Mouse (Mus musculus) limb, embryonic 10.5 days (tissue): Measurements from ENCODE around the gene C3ar1. TPM values are rescaled to one million over a fixed set of nuclear protein-coding genes. Genes with fewer than 3 reads are reported as not detected.

Experiments
- DNase-seq: peaks from one replicate; pipeline ENCODE4 v3.0.0-alpha.2; 2017; ENCODE audit warnings: low spot score
- H3K27ac ChIP-seq: fragments of 300-500 bp; sonication (generic); 2 replicates; pipeline ENCODE4 v1.5.1; 2016; ENCODE audit warnings: mild to moderate bottlenecking
- H3K27me3 ChIP-seq: fragments of 300-500 bp; sonication (generic); 2 replicates; pipeline ENCODE4 v1.6.1; 2016; ENCODE audit warnings: low read depth, mild to moderate bottlenecking; ENCODE audit not compliant: poor library complexity, severe bottlenecking
- H3K36me3 ChIP-seq: fragments of 300-500 bp; sonication (generic); 2 replicates; pipeline ENCODE4 v1.6.1; 2016; ENCODE audit warnings: mild to moderate bottlenecking, moderate library complexity
- H3K4me1 ChIP-seq: fragments of 300-500 bp; sonication (generic); 2 replicates; pipeline ENCODE4 v1.6.1; 2016
- H3K4me3 ChIP-seq: fragments of 300-500 bp; sonication (generic); 2 replicates; pipeline ENCODE4 v1.5.1; 2016; ENCODE audit warnings: mild to moderate bottlenecking, moderate library complexity
- H3K9me3 ChIP-seq: fragments of 300-500 bp; sonication (generic); replicated peaks from 2 replicates; pipeline ENCODE4 v1.6.1; 2016; ENCODE audit warnings: mild to moderate bottlenecking
- WGBS: fragments of 180-500 bp; shearing (Covaris S2); methylation state at CpG from one replicate; pipeline ENCODE4 v1.1.7; 2016; 5-methylcytosine and 5-hydroxymethylcytosine counted together
- polyA plus RNA-seq: library from polyadenylated mRNA; unstranded; fragments of >200 nt; fragmentation: Nextera tagmentation; extraction: Ambion mirVana; gene quantifications from 2 replicates; pipeline ENCODE4 v1.2.1, GENCODE M21; 2016

C3ar1 gene
- polyA plus RNA-seq, 1 experiment from 2014 or later = 1.2 TPM

DNA sequence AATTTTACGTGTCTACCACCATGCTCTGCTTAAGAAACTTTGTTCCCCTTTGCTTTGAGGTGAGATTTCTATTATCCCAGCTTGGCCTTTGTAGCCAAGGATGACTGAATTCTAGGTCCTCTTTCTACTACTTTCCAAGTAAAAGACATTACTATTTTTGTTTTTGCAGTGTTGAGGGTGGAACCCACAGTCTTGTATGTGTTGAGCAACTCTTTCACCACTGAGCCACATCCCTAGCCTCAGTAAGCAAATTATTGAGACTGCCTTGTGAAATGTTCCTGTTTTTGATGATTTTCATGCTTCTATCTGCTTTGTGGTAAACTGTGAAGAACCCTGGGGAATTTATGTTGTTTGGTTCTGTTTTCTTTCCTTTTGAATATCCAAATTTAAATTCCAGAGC lies 6.9 kb upstream of the C3ar1 start:
- Histone ChIP-seq H3K27me3 (no peaks in the 10 kb centered on the region), H3K4me3 (no peak overlapping the region), H3K27ac (no peak overlapping the region), H3K36me3 (no peaks in the 10 kb centered on the region), H3K4me1 (no peaks in the 10 kb centered on the region), H3K9me3 (peaks cover 2% of the 10 kb centered on the region; the same call in 1 of the 2 replicates)
- WGBS = 91% methylated on average over 1 of the region's 1 CpGs
- DNase-seq = no peak

DNA sequence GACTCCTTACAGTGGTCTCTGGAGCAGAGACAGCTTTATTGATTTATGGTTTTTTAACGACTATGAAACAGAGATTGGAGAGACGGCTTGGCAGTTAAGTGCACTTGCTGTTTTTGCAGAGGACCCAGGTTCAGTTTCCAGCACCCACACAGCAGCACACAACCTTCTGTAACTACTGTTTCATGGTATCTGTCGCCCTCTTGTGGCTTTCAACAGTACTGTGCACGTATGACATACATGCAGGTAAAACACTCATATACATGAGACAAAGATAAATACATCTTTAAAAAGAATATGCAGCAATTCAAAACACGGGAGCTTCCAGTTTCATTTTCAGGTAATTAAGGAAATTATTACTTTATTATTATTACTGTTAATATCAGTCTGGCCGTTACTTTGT lies 6.5 kb upstream of the C3ar1 start:
- Histone ChIP-seq H3K4me1 (no peaks in the 10 kb centered on the region), H3K27ac (no peak overlapping the region), H3K36me3 (no peaks in the 10 kb centered on the region), H3K9me3 (peaks cover 2% of the 10 kb centered on the region; the same call in 1 of the 2 replicates), H3K27me3 (no peaks in the 10 kb centered on the region), H3K4me3 (no peak overlapping the region)
- no peak for DNase-seq
- WGBS = 82% methylated on average over 6 of the region's 6 CpGs

DNA sequence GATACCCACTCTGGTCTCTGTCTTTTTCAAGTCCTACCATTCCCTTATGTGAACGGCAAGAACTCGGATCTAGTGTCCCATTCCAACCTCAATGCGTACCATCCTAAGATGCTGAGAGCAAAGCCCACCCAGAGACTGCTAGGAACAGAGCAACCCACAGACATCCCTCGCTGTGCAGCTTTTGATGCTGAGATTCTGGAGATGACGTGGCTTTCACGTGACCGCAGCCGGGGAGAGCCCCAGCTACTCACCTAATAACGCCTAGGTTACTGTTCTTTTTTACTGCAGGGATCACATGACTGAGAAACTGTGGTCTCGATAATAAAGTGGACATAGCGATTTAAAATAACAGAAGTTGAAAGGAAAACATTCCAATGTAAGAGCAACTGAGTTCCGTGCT lies 1.4 kb downstream of the C3ar1 start:
- no peaks in the 10 kb centered on the region for H3K4me1 ChIP-seq
- no peaks in the 10 kb centered on the region for H3K27me3 ChIP-seq
- no peaks in the 10 kb centered on the region for H3K36me3 ChIP-seq
- H3K9me3 ChIP-seq = no peaks in the 10 kb centered on the region
- 89% methylated on average over 12 of the region's 12 CpGs for WGBS
- no peak overlapping the region for H3K4me3 ChIP-seq
- no peak overlapping the region for H3K27ac ChIP-seq
- no peak for DNase-seq

DNA sequence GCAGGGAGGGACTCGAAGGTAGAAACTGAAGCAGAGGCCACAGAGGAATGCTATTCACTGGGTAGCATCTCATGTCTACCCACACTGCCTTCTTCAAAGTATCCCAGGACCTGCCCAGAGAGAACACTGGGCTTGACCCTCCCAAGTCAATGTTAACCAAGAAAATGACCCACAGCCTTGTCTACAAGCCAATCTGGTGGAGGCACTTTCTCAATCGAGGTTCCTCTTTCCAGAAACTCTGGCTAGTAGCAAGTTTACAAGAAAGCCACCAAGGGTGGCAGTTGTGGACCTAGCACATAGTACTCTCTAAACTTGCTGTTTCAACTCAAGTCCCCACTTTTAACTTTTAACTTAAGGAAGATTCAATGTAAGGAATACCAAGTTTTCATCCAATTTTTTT lies 3.3 kb downstream of the C3ar1 start:
- Histone ChIP-seq H3K4me3 (no peak overlapping the region), H3K36me3 (no peaks in the 10 kb centered on the region), H3K4me1 (no peaks in the 10 kb centered on the region), H3K9me3 (no peaks in the 10 kb centered on the region), H3K27ac (no peak overlapping the region), H3K27me3 (no peaks in the 10 kb centered on the region)
- WGBS = 79% methylated on average over 2 of the region's 2 CpGs
- no peak for DNase-seq

DNA sequence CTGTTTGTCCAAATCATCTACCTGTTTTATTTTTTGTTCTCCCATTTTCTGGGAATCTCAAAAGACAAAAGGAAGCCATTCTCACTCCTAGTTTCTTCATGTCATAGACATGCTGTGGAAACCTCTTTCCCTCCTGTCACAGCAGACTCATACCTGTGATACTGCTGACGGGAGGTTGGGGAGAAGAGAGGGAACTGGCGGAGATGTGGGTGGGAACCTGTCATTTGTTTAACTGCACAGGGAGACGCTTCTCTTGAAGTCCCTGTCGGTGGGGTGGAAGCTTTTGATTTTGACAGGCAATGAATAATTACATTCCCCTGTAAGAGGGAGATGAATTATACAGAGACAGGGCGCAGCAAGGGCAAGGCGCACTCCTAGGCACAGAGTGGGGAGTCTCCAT lies 12.2 kb downstream of the C3ar1 start:
- Histone ChIP-seq H3K9me3 (no peaks in the 10 kb centered on the region), H3K36me3 (peaks cover 55% of the 10 kb centered on the region), H3K4me3 (no peak overlapping the region), H3K27ac (no peak overlapping the region), H3K27me3 (no peaks in the 10 kb centered on the region), H3K4me1 (no peaks in the 10 kb centered on the region)
- DNase-seq = no peak
- WGBS = 69% methylated on average over 6 of the region's 6 CpGs

DNA sequence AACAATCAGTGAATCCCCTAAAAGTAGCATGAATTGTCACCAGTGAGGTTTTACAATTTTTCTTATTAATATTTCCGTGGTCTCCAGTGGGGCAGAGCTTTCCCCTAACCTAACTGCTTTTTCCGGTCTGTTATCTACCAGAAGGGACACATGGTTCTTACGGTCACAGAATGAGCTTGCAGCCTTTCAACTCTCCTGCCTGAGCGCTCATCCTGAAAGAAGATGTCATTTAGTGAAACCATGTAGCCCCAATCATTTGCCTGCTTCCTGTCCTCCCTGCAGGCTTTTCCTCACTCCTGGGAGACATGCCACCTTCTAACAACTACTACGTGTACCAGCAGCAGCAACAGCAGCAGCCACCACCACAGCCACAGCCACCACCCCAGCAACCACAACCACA lies 18.4 kb downstream of the C3ar1 start:
- H3K27me3 ChIP-seq = no peaks in the 10 kb centered on the region
- no peak overlapping the region for H3K4me3 ChIP-seq
- WGBS = 91% methylated on average over 5 of the region's 5 CpGs
- no peak overlapping the region for H3K27ac ChIP-seq
- no peaks in the 10 kb centered on the region for H3K9me3 ChIP-seq
- H3K4me1 ChIP-seq = no peaks in the 10 kb centered on the region
- peaks cover 87% of the 10 kb centered on the region for H3K36me3 ChIP-seq
- no peak for DNase-seq

DNA sequence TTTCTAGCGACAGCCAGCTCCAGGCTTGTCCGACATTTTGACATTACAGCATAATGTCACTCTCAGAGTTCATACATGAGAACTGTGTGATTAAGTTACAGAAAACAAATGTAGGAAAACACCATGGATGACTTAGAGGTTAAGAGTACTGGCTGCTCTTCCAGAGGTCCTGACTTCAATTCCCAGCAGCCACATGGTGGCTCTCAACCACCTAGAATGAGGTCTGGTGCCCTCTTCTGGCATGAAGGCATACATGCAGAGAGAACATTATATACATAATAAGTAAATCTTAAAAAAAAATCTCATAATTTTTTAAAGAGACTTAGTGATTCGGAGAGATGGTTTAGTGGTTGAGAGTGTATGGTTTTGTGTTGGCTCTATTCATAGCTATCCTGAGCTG lies 19.0 kb downstream of the C3ar1 start:
- 91% methylated on average over 3 of the region's 3 CpGs for WGBS
- no peak overlapping the region for H3K4me3 ChIP-seq
- H3K27me3 ChIP-seq = no peaks in the 10 kb centered on the region
- H3K4me1 ChIP-seq = no peaks in the 10 kb centered on the region
- no peak for DNase-seq
- H3K36me3 ChIP-seq = peaks cover 83% of the 10 kb centered on the region
- H3K9me3 ChIP-seq = no peaks in the 10 kb centered on the region
- H3K27ac ChIP-seq = no peak overlapping the region

DNA sequence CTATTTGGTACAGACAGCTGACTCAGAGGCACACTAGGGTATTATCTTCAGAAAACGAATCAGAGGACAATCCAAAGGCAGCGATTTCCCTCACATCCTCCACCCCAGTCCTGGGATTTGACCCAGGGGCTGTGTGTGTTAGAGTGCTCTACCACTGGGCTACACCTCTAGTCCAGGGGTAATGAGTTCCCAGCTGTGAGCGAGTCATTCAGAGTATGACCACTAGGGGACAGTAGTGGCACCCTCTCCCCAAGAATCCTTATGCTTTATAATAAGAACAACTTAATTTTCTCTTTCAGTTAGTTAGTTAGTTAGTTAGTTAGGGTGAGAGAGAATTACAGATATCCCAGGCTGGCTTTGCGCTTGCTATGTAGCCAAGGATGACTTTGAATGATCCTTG lies 21.6 kb downstream of the C3ar1 start:
- DNase-seq = no peak
- WGBS = 60% methylated on average over 4 of the region's 4 CpGs
- Histone ChIP-seq H3K27ac (no peak overlapping the region), H3K36me3 (peaks cover 61% of the 10 kb centered on the region), H3K27me3 (no peaks in the 10 kb centered on the region), H3K4me3 (no peak overlapping the region), H3K4me1 (no peaks in the 10 kb centered on the region), H3K9me3 (no peaks in the 10 kb centered on the region)

DNA sequence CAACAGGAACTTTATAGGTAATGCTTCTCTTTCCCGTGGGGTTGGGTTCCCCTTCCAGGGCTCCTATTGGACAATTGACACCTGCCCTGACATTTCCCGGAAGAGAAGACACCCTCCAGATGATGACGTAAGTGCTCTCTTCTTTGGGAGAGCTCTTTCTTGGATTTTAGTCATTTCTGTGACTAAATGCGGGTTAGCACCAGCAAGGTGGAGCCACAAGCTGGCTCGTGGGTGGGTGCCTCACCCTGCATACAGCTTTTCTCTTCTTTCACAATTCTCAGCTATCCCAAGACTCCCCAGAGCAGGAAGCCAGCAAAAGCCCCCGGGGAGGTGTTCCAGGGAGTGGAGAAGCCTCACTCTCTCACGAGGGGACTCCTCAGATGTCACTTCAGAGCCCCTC lies 23.1 kb downstream of the C3ar1 start:
- 81% methylated on average over 7 of the region's 7 CpGs for WGBS
- H3K27ac ChIP-seq = no peak overlapping the region
- H3K4me1 ChIP-seq = no peaks in the 10 kb centered on the region
- no peaks in the 10 kb centered on the region for H3K27me3 ChIP-seq
- no peak overlapping the region for H3K4me3 ChIP-seq
- H3K36me3 ChIP-seq = peaks cover 54% of the 10 kb centered on the region
- DNase-seq = no peak
- H3K9me3 ChIP-seq = no peaks in the 10 kb centered on the region

DNA sequence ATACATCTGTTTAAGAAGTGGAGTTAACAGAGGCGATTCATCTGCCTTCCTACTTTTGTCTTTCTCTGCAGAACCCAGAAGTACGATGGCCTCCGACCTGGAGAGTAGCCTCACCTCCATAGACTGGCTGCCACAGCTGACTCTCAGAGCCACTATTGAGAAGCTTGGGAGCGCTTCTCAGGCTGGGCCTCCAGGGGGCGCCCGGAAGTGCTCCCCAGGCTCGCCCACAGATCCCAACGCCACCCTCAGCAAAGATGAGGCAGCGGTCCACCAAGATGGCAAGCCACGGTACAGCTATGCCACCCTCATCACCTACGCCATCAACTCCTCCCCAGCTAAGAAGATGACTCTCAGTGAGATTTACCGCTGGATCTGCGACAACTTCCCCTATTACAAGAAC lies 27.9 kb downstream of the C3ar1 start:
- Histone ChIP-seq H3K9me3 (no peaks in the 10 kb centered on the region), H3K27me3 (no peaks in the 10 kb centered on the region), H3K4me1 (peaks cover 19% of the 10 kb centered on the region), H3K27ac (no peak overlapping the region), H3K36me3 (peaks cover 15% of the 10 kb centered on the region), H3K4me3 (no peak overlapping the region)
- WGBS = 45% methylated on average over 13 of the region's 13 CpGs
- DNase-seq = peak; percentile 42

DNA sequence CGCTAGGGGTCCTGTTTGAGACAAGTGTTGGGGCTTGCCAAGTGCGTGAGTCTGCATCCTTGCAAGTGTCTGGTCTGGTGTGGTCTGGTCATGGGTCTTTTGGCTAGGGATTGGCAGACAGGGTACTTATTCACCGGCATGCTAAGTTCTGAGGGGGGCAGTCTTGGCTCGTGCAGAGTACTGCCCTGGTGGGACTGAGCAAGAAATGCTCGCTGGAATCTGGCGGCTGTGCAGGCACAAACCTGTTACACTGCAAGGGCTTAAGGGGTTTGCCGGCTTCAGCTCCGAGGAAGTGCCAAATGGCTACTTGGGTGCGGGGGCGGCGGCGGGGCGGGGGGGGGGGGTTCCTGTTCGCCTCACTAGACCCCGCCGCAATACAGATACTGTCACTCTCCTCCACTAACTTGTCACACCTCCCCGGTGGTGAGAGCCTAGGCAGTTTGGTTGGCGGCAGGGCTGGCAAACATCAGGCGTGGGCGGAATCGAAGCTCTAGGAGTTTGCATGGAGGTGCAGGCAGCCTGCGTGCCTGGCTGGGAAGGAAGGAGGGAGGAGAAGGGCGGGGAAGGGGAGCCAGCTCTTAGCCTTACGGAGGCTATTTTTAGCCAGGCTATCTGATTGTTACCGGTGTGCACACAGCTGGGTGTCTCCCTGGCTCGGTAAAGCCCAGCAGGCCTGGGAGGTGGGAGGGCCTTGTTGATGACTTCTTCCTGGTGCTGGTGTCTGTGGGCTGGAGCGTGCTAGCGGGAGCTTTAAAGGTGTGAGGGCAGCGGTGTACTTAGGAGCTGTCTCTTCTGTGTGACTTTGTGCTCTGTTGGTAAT lies 29.8 kb downstream of the C3ar1 start:
- WGBS = 2% methylated on average over 24 of the region's 29 CpGs
- Histone ChIP-seq H3K27me3 (no peaks in the 10 kb centered on the region; the same call in 1 of the 2 replicates), H3K27ac (peak overlapping the region; percentile 76), H3K4me1 (peaks cover 30% of the 10 kb centered on the region), H3K9me3 (no peaks in the 10 kb centered on the region), H3K36me3 (peaks cover 10% of the 10 kb centered on the region), H3K4me3 (peak overlapping the region; percentile 53)
- peak; percentile 63 for DNase-seq

DNA sequence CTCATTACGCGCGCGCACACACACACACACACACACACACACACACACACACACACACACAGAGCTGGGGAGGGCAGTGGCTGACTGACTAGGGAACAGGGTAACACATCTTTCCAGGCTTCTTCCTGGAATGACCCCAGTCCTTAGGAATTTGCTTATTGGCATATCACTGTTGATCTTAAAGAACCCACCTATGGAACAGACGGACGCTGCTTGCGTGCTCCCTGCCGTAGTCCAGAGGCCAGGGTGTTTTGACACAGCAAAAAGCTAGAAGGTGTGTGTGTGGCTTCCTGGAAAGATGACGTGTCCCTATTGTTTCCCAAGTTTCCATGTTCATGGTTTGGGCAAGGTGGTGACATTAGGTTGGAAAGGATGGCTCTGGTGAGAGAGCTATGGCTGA lies 30.8 kb downstream of the C3ar1 start:
- peaks cover 39% of the 10 kb centered on the region for H3K4me1 ChIP-seq
- WGBS = 93% methylated on average over 9 of the region's 9 CpGs

DNA sequence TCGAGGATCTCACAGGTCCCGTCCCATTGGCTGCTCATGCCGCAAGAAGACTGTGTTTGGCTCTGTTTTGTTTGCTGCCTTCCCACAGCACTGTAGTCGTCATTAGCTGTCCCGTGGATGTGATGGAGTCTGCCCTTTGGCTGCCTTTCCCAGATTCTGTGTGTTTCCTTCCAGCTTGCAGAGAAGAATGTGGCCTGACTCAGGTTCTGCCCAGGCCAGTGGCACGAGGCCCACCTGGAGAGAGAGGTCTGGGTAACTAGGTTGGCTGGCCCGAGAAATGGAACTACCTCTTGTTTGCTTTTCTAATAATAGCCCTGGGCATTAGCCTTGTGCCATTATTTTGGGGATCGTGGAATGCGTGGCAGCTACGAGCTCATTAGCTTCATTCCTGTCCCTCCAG lies 31.9 kb downstream of the C3ar1 start:
- no peak overlapping the region for H3K27ac ChIP-seq
- H3K4me3 ChIP-seq = no peak overlapping the region
- no peaks in the 10 kb centered on the region; the same call in 1 of the 2 replicates for H3K27me3 ChIP-seq
- H3K36me3 ChIP-seq = 0 out of 2 replicates have a peak, but pooled peaks cover 4% of the 10 kb centered on the region
- WGBS = 74% methylated on average over 10 of the region's 10 CpGs
- no peak for DNase-seq
- no peaks in the 10 kb centered on the region for H3K9me3 ChIP-seq
- peaks cover 46% of the 10 kb centered on the region for H3K4me1 ChIP-seq

More for the DNA sequence above, 30.8 kb downstream of the C3ar1 start:
- no peak for DNase-seq
- Histone ChIP-seq H3K9me3 (no peaks in the 10 kb centered on the region), H3K4me3 (no peak overlapping the region), H3K27me3 (no peaks in the 10 kb centered on the region; the same call in 1 of the 2 replicates), H3K36me3 (peaks cover 10% of the 10 kb centered on the region), H3K27ac (no peak overlapping the region)
